9 mouse cellular contexts compared by ENCODE assay signal in the genomic region with DNA sequence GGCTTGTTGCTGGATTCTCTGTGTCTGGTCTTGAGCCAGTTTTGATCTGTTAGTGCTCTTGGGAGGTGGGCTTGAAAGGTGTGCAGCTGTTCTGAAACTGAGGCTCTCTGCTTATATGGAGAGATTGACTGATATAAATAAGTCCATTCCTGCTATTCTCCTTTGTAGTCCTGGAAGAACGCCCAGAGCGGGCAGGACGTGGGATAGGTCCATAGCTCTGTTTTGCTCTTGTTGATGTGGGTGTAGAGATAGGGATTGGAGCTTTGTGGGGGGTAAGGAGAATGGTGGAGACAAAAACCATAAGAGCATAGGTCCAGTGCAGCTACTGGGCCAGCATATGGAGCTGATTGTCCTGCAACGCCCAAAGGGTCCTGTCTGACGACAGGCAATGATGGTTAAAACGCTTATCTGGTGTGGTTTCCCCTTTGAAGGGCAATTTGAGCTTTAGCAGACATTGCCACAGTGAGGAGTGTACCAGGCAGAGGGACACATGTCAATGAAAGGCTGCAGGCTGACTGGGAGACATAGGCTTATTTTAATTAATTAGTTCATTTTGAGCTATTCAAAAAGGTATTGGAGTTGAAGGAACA. TPM values are rescaled to one million over a fixed set of nuclear protein-coding genes. Genes with fewer than 3 reads are reported as not detected.
A peak's percentile ranks its signal among the peaks of the same experiment; 100 is the strongest.
DNase-seq lines count a peak whose midpoint lies in the region; ATAC-seq lines count a peak whose summit lies in the region.
"Had no signal": no experiment of that assay in that cellular context is flagged by ENCODE, and none has a peak within 500 bp of the region (broad histone marks: within the 10 kb centered on the region; RNA-seq: fewer than 3 reads in every experiment).

No protein-coding gene starts in this region.

- H3K4me3 ChIP-seq in heart, embryonic 16.5 days (ENCODE audit: low read length) = peak overlapping the region; percentile 40
- peak overlapping the region; percentile 31 for H3K4me3 ChIP-seq in liver, embryonic 16.5 days (ENCODE audit: low read depth, low read length)
- no peak overlapping the region for H3K4me3 ChIP-seq in hindbrain, embryonic 10.5 days

- no peak for DNase-seq in heart, adult 8-10 months (ENCODE audit: low spot score)
- peak; percentile 54 for DNase-seq in MEL-GATA-1-ER (ENCODE audit: extremely low read depth, low read depth)
- no peak for DNase-seq in right cerebral cortex, postnatal 4 days
- no peak for DNase-seq in hindbrain, embryonic 10.5 days (ENCODE audit: low spot score)
- no peak for DNase-seq in left cerebral cortex, adult 9 months (ENCODE audit: low spot score in 2 of 2)
- DNase-seq: embryo, embryonic 11 days had no signal

- no peak overlapping the region for H3K27ac ChIP-seq in heart, embryonic 16.5 days (ENCODE audit: low read length)
- H3K27ac ChIP-seq in liver, embryonic 16.5 days (ENCODE audit: low read length) = no peak overlapping the region
- no peak overlapping the region for H3K27ac ChIP-seq in hindbrain, embryonic 10.5 days

- WGBS in heart, embryonic 16.5 days = 38% methylated on average over 6 of the region's 6 CpGs
- WGBS in liver, embryonic 16.5 days (ENCODE audit: insufficient replicate concordance) = 25% methylated on average over 6 of the region's 6 CpGs
- WGBS in hindbrain, embryonic 10.5 days = 81% methylated on average over 6 of the region's 6 CpGs

- H3K4me1 ChIP-seq in heart, embryonic 16.5 days (ENCODE audit: control insufficient read depth, insufficient read depth, low read length) = peaks cover 8% of the 10 kb centered on the region
- no peaks in the 10 kb centered on the region for H3K4me1 ChIP-seq in liver, embryonic 16.5 days (ENCODE audit: control insufficient read depth, low read depth, low read length)
- peaks cover 20% of the 10 kb centered on the region for H3K4me1 ChIP-seq in hindbrain, embryonic 10.5 days (replicated peaks)

- no peaks in the 10 kb centered on the region for H3K9me3 ChIP-seq in heart, embryonic 16.5 days (replicated peaks; ENCODE audit: control insufficient read depth, low read length)
- H3K9me3 ChIP-seq in liver, embryonic 16.5 days (replicated peaks; ENCODE audit: control insufficient read depth, low read length) = no peaks in the 10 kb centered on the region
- no peaks in the 10 kb centered on the region for H3K9me3 ChIP-seq in hindbrain, embryonic 10.5 days

- no peak overlapping the region for H3K9ac ChIP-seq in heart, embryonic 16.5 days (ENCODE audit: low read length)
- H3K9ac ChIP-seq in liver, embryonic 16.5 days (ENCODE audit: low read depth, low read length) = 0 out of 2 replicates have a peak overlapping the region, but pooled peaks have one; percentile 14

- H3K36me3 ChIP-seq in heart, embryonic 16.5 days (ENCODE audit: control insufficient read depth, insufficient read depth) = no peaks in the 10 kb centered on the region
- H3K36me3 ChIP-seq in liver, embryonic 16.5 days (ENCODE audit: control insufficient read depth, insufficient read depth) = no peaks in the 10 kb centered on the region
- no peaks in the 10 kb centered on the region for H3K36me3 ChIP-seq in hindbrain, embryonic 10.5 days

- H3K27me3 ChIP-seq in heart, embryonic 16.5 days (ENCODE audit: control insufficient read depth, insufficient read depth, low read length) = peaks cover 3% of the 10 kb centered on the region; the same call in 1 of the 2 replicates
- peaks cover 2% of the 10 kb centered on the region; the same call in 1 of the 2 replicates for H3K27me3 ChIP-seq in liver, embryonic 16.5 days (ENCODE audit: control insufficient read depth, insufficient read depth, low read depth, low read length)
- H3K27me3 ChIP-seq in hindbrain, embryonic 10.5 days (ENCODE audit: insufficient read depth, poor library complexity, severe bottlenecking) = peaks cover 22% of the 10 kb centered on the region

- H3K4me2 ChIP-seq in heart, embryonic 16.5 days (ENCODE audit: low read depth, low read length) = peak overlapping the region; percentile 20
- peak overlapping the region; percentile 2 for H3K4me2 ChIP-seq in liver, embryonic 16.5 days (ENCODE audit: low read depth, low read length)

- 0 out of 2 replicates have a peak, but pooled peaks have one; percentile 8 for ATAC-seq in heart, embryonic 16.5 days (replicated peaks; ENCODE audit: extremely low read depth, insufficient read depth, low FRiP score)
- ATAC-seq in liver, embryonic 16.5 days (ENCODE audit: low read depth) = no peak
- ATAC-seq in megakaryocyte, adult 5-6 weeks (ENCODE audit: poor library complexity, severe bottlenecking) = peak; percentile 19; the same call in 1 of the 2 replicates

RNA-seq across cellular contexts. Expression of a gene that starts 16.5 kb away (rescaled TPM):
- 2.7 and 5.7 TPM in 2 replicates for polyA plus RNA-seq in heart, embryonic 16.5 days (2015; fragmentation: Nextera tagmentation; extraction: Ambion mirVana)
- under 1 TPM; 0.56 to 0.75 (median 0.70) TPM for total RNA-seq in heart, adult 8-10 months (2022)
- polyA plus RNA-seq in liver, embryonic 16.5 days (2015; fragmentation: Nextera tagmentation; extraction: Ambion mirVana) = 4.0 and 4.8 TPM in 2 replicates
- total RNA-seq in megakaryocyte, adult 5-6 weeks (2015) = 59.3 and 72.4 TPM in 2 replicates
- 82.6 and 119 TPM in 2 replicates for total RNA-seq in megakaryocyte, adult 5-6 weeks (2017)
- 0.73 and 1.5 TPM in 2 replicates for polyA plus RNA-seq in hindbrain, embryonic 10.5 days (2016; fragmentation: Nextera tagmentation; extraction: Ambion mirVana)

RNA-seq across cellular contexts. Expression of a gene that starts 31.8 kb away (rescaled TPM):
- polyA plus RNA-seq in heart, embryonic 16.5 days (2015; fragmentation: Nextera tagmentation; extraction: Ambion mirVana) = 63.3 and 69.9 TPM in 2 replicates
- total RNA-seq in heart, adult 8-10 months (2022) = 10 to 100 TPM; 29.3 to 38.2 (median 30.3) TPM
- 17.5 and 19.5 TPM in 2 replicates for polyA plus RNA-seq in liver, embryonic 16.5 days (2015; fragmentation: Nextera tagmentation; extraction: Ambion mirVana)
- 22.8 and 28.6 TPM in 2 replicates for total RNA-seq in megakaryocyte, adult 5-6 weeks (2015)
- 40.3 and 47.4 TPM in 2 replicates for total RNA-seq in megakaryocyte, adult 5-6 weeks (2017)
- polyA plus RNA-seq in hindbrain, embryonic 10.5 days (2016; fragmentation: Nextera tagmentation; extraction: Ambion mirVana) = 206 and 255 TPM in 2 replicates
